Mouse (Mus musculus) mouse trophoblast stem cell (cell line): Measurements from ENCODE around the gene Corin.

Source experiments
- in situ Hi-C, 2 experiments: fragments of 300-500 bp; cut with MseI, MboI; formaldehyde crosslinking; loops; 2 replicates in 1 of 2; 3 replicates in 1 of 2; pipeline ENCODE4 v1.15.1; 2025

Gene Corin

GRCm38 (mm10) chr5:72443007-72443406 lies 61.3 kb downstream of the Corin start:
- in situ Hi-C loops: no loop called here

GRCm38 (mm10) chr5:72441181-72441580 lies 63.1 kb downstream of the Corin start:
- in situ Hi-C loops: no loop called here

- in situ Hi-C loops: no loop called here
Observed at GRCm38 (mm10) chr5:72435085-72435484, 69.2 kb downstream of the Corin start.

GRCm38 (mm10) chr5:72431856-72432255 lies 72.4 kb downstream of the Corin start:
- in situ Hi-C loops: no loop called here

GRCm38 (mm10) chr5:72427556-72427955 lies 76.7 kb downstream of the Corin start:
- in situ Hi-C loops: no loop called here

GRCm38 (mm10) chr5:72425342-72426010 lies 78.8 kb downstream of the Corin start:
- in situ Hi-C loops: no loop called here

- in situ Hi-C loops: no loop called here
Observed at GRCm38 (mm10) chr5:72411874-72412329, 92.4 kb downstream of the Corin start.

GRCm38 (mm10) chr5:72410841-72411240 lies 93.4 kb downstream of the Corin start:
- in situ Hi-C loops: no loop called here

GRCm38 (mm10) chr5:72403376-72403775 lies 100.9 kb downstream of the Corin start:
- in situ Hi-C loops: no loop called here

GRCm38 (mm10) chr5:72402913-72403312 lies 101.4 kb downstream of the Corin start:
- in situ Hi-C loops: no loop called here

- in situ Hi-C loops: no loop called here
Observed at GRCm38 (mm10) chr5:72401778-72402177, 102.5 kb downstream of the Corin start.

GRCm38 (mm10) chr5:72401251-72401650 lies 103.0 kb downstream of the Corin start:
- in situ Hi-C loops: no loop called here

GRCm38 (mm10) chr5:72382148-72382547 lies 122.1 kb downstream of the Corin start:
- in situ Hi-C loops: no loop called here

- in situ Hi-C loops: no loop called here
Observed at GRCm38 (mm10) chr5:72380616-72381015, 123.7 kb downstream of the Corin start.

GRCm38 (mm10) chr5:72368004-72368403 lies 136.3 kb downstream of the Corin start:
- in situ Hi-C loops: no loop called here

- in situ Hi-C loops: no loop called here
Observed at GRCm38 (mm10) chr5:72365801-72366200, 138.5 kb downstream of the Corin start.

GRCm38 (mm10) chr5:72363838-72364237 lies 140.4 kb downstream of the Corin start:
- in situ Hi-C loops: no loop called here

- in situ Hi-C loops: loop anchor here (5.0 kb wide), 2 partner anchors 149 to 154 kb away; partner anchors contain the start of gene Corin (in 1 of the 2)
Observed at GRCm38 (mm10) chr5:72353746-72354145, 150.5 kb downstream of the Corin start.

- in situ Hi-C loops: loop anchor here (5.0 kb wide), 2 partner anchors 152 to 157 kb away; partner anchors contain the start of gene Corin (in 1 of the 2)
Observed at GRCm38 (mm10) chr5:72350081-72350758, 154.1 kb downstream of the Corin start.

- in situ Hi-C loops: no loop called here
Observed at GRCm38 (mm10) chr5:72348591-72348990, 155.7 kb downstream of the Corin start.

- in situ Hi-C loops: no loop called here
Observed at GRCm38 (mm10) chr5:72335873-72336272, 168.4 kb downstream of the Corin start.

- in situ Hi-C loops: no loop called here
Observed at GRCm38 (mm10) chr5:72332901-72333300, 171.4 kb downstream of the Corin start.

- in situ Hi-C loops: no loop called here
Observed at GRCm38 (mm10) chr5:72331217-72331616, 173.1 kb downstream of the Corin start.
